Mouse (Mus musculus): ENCODE measurements at regions not wholly inside any gene's neighbourhood (a gene's known extent, or its start where the extent isn't known, plus 50 kb on each side); places are given as distances from the start of the nearest gene placed in this dataset.

DNA sequence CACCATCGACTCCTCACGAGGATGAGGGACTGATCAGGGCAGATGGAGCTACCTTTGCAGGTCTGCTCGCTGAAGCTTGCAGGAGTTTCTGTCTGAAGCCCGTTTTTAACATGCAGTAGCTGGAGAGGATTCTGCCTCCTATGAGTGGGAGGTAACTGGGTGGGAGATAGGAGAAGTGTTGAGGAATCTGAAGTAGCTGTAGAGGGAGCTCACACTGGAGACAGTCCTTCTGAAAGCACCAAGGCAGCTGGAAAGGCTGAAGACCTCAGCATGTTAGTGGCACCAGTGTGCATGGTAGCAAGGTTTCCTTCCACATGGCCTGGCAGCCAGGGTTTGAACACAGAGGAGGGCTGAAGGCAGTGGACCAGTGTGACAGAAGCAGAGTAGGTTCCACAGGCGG, 254.5 kb downstream of the Drd1 start:
- Histone ChIP-seq H3K36me3 (ENCODE audit: control insufficient read depth, insufficient read depth, low read length) (no peaks in the 10 kb centered on the region), H3K4me3 (ENCODE audit: low read length) (no peak overlapping the region), H3K9me3 (ENCODE audit: control insufficient read depth, low read length) (no peaks in the 10 kb centered on the region), H3K4me1 (ENCODE audit: control insufficient read depth, insufficient read depth, low read depth, low read length) (no peaks in the 10 kb centered on the region), H3K9ac (ENCODE audit: low read depth, low read length) (no peak overlapping the region), H3K4me2 (ENCODE audit: low read length) (no peak overlapping the region), H3K27ac (ENCODE audit: low read depth, low read length) (no peak overlapping the region), H3K27me3 (replicated peaks; ENCODE audit: control insufficient read depth, insufficient read depth, low read length) (no peaks in the 10 kb centered on the region)
- ATAC-seq, result no peak
- 84% methylated on average over 5 of the region's 5 CpGs for WGBS

GRCm38 (mm10) chr13:53788809-53789208, 266.7 kb downstream of the Drd1 start:
- 65% methylated on average over 2 of the region's 2 CpGs for WGBS
- H3K4me1 ChIP-seq (ENCODE audit: control insufficient read depth, insufficient read depth, low read depth, low read length), result no peaks in the 10 kb centered on the region
- ATAC-seq, result no peak
- H3K27me3 ChIP-seq (replicated peaks; ENCODE audit: control insufficient read depth, insufficient read depth, low read length), result no peaks in the 10 kb centered on the region
- no peak overlapping the region for H3K9ac ChIP-seq (ENCODE audit: low read depth, low read length)
- H3K27ac ChIP-seq (ENCODE audit: low read depth, low read length), result no peak overlapping the region
- no peak overlapping the region for H3K4me2 ChIP-seq (ENCODE audit: low read length)
- H3K36me3 ChIP-seq (ENCODE audit: control insufficient read depth, insufficient read depth, low read length), result no peaks in the 10 kb centered on the region
- no peaks in the 10 kb centered on the region; the same call in none of the 2 replicates for H3K9me3 ChIP-seq (ENCODE audit: control insufficient read depth, low read length)
- no peak overlapping the region for H3K4me3 ChIP-seq (ENCODE audit: low read length)

GRCm38 (mm10) chr13:53783492-53783891, 272.0 kb downstream of the Drd1 start:
- WGBS, result 16% methylated on average over 6 of the region's 6 CpGs
- no peak overlapping the region for H3K27ac ChIP-seq (ENCODE audit: low read depth, low read length)
- ATAC-seq, result peak; percentile 84
- no peak overlapping the region for H3K4me3 ChIP-seq (ENCODE audit: low read length)
- H3K4me2 ChIP-seq (ENCODE audit: low read length), result no peak overlapping the region
- no peaks in the 10 kb centered on the region for H3K27me3 ChIP-seq (replicated peaks; ENCODE audit: control insufficient read depth, insufficient read depth, low read length)
- H3K36me3 ChIP-seq (ENCODE audit: control insufficient read depth, insufficient read depth, low read length), result no peaks in the 10 kb centered on the region
- no peak overlapping the region for H3K9ac ChIP-seq (ENCODE audit: low read depth, low read length)
- no peaks in the 10 kb centered on the region; the same call in none of the 2 replicates for H3K9me3 ChIP-seq (ENCODE audit: control insufficient read depth, low read length)
- peaks cover 2% of the 10 kb centered on the region; the same call in 1 of the 2 replicates for H3K4me1 ChIP-seq (ENCODE audit: control insufficient read depth, insufficient read depth, low read depth, low read length)

DNA sequence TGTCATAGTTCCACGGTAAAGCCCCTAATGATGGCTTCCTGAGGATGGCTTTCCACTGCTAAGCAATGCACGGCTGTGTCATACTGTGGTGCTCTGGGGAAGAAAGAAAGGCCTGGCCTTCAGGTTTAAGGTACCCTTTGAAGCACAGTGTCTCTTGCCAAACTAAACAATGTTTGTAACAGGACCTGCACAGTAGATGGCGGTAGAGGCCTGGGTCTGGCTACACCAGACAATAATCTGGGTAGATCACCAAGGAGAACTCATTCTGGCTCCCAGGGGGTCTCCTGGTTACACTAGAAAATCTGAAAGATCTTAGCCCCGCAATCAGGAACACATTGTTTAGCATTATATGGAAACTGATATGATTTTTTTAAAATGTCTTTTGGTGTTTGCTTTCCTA, 276.4 kb downstream of the Drd1 start:
- Histone ChIP-seq H3K9ac (ENCODE audit: low read depth, low read length) (no peak overlapping the region), H3K9me3 (ENCODE audit: control insufficient read depth, low read length) (no peaks in the 10 kb centered on the region), H3K4me1 (ENCODE audit: control insufficient read depth, insufficient read depth, low read depth, low read length) (peaks cover 2% of the 10 kb centered on the region; the same call in 1 of the 2 replicates), H3K27me3 (replicated peaks; ENCODE audit: control insufficient read depth, insufficient read depth, low read length) (no peaks in the 10 kb centered on the region), H3K27ac (ENCODE audit: low read depth, low read length) (no peak overlapping the region), H3K36me3 (ENCODE audit: control insufficient read depth, insufficient read depth, low read length) (no peaks in the 10 kb centered on the region), H3K4me3 (ENCODE audit: low read length) (no peak overlapping the region), H3K4me2 (ENCODE audit: low read length) (no peak overlapping the region)
- peak; percentile 27; the same call in 1 of the 2 replicates for ATAC-seq
- WGBS, result 47% methylated on average over 4 of the region's 4 CpGs

- 64% methylated on average over 11 of the region's 11 CpGs for WGBS
- no peak overlapping the region for H3K4me3 ChIP-seq (ENCODE audit: low read length)
- ATAC-seq, result no peak
- no peak overlapping the region for H3K9ac ChIP-seq (ENCODE audit: low read depth, low read length)
- H3K4me1 ChIP-seq (ENCODE audit: control insufficient read depth, insufficient read depth, low read depth, low read length), result peaks cover 2% of the 10 kb centered on the region; the same call in 1 of the 2 replicates
- H3K27ac ChIP-seq (ENCODE audit: low read depth, low read length), result no peak overlapping the region
- H3K27me3 ChIP-seq (replicated peaks; ENCODE audit: control insufficient read depth, insufficient read depth, low read length), result no peaks in the 10 kb centered on the region
- no peak overlapping the region for H3K4me2 ChIP-seq (ENCODE audit: low read length)
- no peaks in the 10 kb centered on the region for H3K36me3 ChIP-seq (ENCODE audit: control insufficient read depth, insufficient read depth, low read length)
- no peaks in the 10 kb centered on the region for H3K9me3 ChIP-seq (ENCODE audit: control insufficient read depth, low read length)
Observed at GRCm38 (mm10) chr13:53776421-53776820, 279.1 kb downstream of the Drd1 start.

DNA sequence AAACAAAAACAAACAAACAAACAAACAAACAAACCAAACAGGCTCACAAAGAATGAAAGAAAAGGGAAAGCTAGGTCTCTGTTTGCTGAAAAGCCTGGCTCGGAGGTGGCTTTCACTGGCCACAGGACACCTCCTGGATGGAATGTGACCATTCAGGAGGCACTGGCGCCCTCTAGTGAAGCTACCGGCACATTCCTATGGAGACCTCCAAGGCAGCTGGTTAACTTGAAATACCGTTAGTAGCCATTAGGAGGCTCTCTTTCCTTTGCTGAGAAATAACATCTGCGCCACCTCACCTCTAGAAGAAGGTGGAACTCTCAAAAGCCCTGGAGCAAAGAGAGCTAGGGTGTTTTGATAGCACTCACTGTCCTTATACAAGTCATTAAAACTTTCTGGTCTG, 279.8 kb downstream of the Drd1 start:
- Histone ChIP-seq H3K4me3 (ENCODE audit: low read length) (no peak overlapping the region), H3K36me3 (ENCODE audit: control insufficient read depth, insufficient read depth, low read length) (no peaks in the 10 kb centered on the region), H3K9ac (ENCODE audit: low read depth, low read length) (no peak overlapping the region), H3K27ac (ENCODE audit: low read depth, low read length) (no peak overlapping the region), H3K4me2 (ENCODE audit: low read length) (no peak overlapping the region), H3K4me1 (ENCODE audit: control insufficient read depth, insufficient read depth, low read depth, low read length) (peaks cover 2% of the 10 kb centered on the region; the same call in 1 of the 2 replicates), H3K27me3 (replicated peaks; ENCODE audit: control insufficient read depth, insufficient read depth, low read length) (no peaks in the 10 kb centered on the region), H3K9me3 (ENCODE audit: control insufficient read depth, low read length) (no peaks in the 10 kb centered on the region)
- ATAC-seq, result no peak
- 44% methylated on average over 5 of the region's 5 CpGs for WGBS

DNA sequence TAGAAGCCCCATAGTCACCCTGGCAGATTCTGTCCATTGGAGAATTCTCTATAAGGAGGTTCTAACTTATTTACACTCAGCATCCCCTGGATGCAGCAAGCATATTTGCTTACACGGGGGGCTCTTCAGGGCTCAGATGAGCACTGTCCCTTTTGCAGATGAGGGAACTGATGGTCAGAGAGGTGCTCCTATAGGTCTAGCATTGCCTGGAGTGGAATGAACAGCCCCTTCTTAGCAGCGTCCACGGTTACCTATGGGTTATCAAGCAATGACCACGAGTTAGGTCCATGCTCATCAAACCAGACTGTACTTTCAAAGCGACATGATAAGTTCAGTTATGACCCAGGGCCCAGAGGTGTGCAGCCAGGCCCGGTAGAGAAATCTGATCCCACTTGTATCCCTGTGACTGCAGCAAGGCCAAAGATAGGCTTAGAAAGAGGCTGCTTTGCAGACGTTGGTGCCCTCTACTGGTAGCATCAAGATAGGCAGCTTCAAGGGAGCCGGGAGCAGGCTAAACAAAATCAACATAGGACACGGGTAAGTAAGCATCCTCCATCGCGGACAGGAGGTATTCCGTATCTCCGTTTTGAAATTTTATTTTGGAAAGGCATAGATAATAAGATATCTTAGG, 290.8 kb downstream of the Drd1 start:
- 25% methylated on average over 13 of the region's 13 CpGs for WGBS
- ATAC-seq, result peak; percentile 80

GRCm38 (mm10) chr13:53757576-53758237, 284.8 kb upstream of the Msx2 start:
- Histone ChIP-seq H3K27me3 (replicated peaks; ENCODE audit: control insufficient read depth, insufficient read depth, low read length) (no peaks in the 10 kb centered on the region), H3K9ac (ENCODE audit: low read depth, low read length) (no peak overlapping the region), H3K36me3 (ENCODE audit: control insufficient read depth, insufficient read depth, low read length) (no peaks in the 10 kb centered on the region), H3K27ac (ENCODE audit: low read depth, low read length) (no peak overlapping the region), H3K4me1 (ENCODE audit: control insufficient read depth, insufficient read depth, low read depth, low read length) (no peaks in the 10 kb centered on the region), H3K4me3 (ENCODE audit: low read length) (no peak overlapping the region), H3K9me3 (ENCODE audit: control insufficient read depth, low read length) (no peaks in the 10 kb centered on the region), H3K4me2 (ENCODE audit: low read length) (no peak overlapping the region)
- no peak for ATAC-seq
- 63% methylated on average over 13 of the region's 13 CpGs for WGBS

More for the DNA sequence above, 290.8 kb downstream of the Drd1 start:
- no peaks in the 10 kb centered on the region for H3K9me3 ChIP-seq (ENCODE audit: control insufficient read depth, low read length)
- H3K4me2 ChIP-seq (ENCODE audit: low read length), result no peak overlapping the region
- H3K27me3 ChIP-seq (replicated peaks; ENCODE audit: control insufficient read depth, insufficient read depth, low read length), result no peaks in the 10 kb centered on the region
- H3K4me1 ChIP-seq (ENCODE audit: control insufficient read depth, insufficient read depth, low read depth, low read length), result no peaks in the 10 kb centered on the region
- no peak overlapping the region for H3K4me3 ChIP-seq (ENCODE audit: low read length)
- no peaks in the 10 kb centered on the region for H3K36me3 ChIP-seq (ENCODE audit: control insufficient read depth, insufficient read depth, low read length)
- H3K9ac ChIP-seq (ENCODE audit: low read depth, low read length), result no peak overlapping the region
- no peak overlapping the region for H3K27ac ChIP-seq (ENCODE audit: low read depth, low read length)

- H3K4me3 ChIP-seq (ENCODE audit: low read length), result no peak overlapping the region
- H3K9me3 ChIP-seq (ENCODE audit: control insufficient read depth, low read length), result no peaks in the 10 kb centered on the region
- WGBS, result 29% methylated on average over 13 of the region's 13 CpGs
- H3K27ac ChIP-seq (ENCODE audit: low read depth, low read length), result no peak overlapping the region
- no peaks in the 10 kb centered on the region for H3K27me3 ChIP-seq (replicated peaks; ENCODE audit: control insufficient read depth, insufficient read depth, low read length)
- ATAC-seq, result no peak
- no peak overlapping the region for H3K4me2 ChIP-seq (ENCODE audit: low read length)
- no peaks in the 10 kb centered on the region for H3K36me3 ChIP-seq (ENCODE audit: control insufficient read depth, insufficient read depth, low read length)
- H3K4me1 ChIP-seq (ENCODE audit: control insufficient read depth, insufficient read depth, low read depth, low read length), result no peaks in the 10 kb centered on the region
- no peak overlapping the region for H3K9ac ChIP-seq (ENCODE audit: low read depth, low read length)
Observed at GRCm38 (mm10) chr13:53756970-53757530, 284.2 kb upstream of the Msx2 start.

All from hindbrain, embryonic 16.5 days (tissue).